Mouse (Mus musculus): ENCODE results near the gene Smco3.
"Not testable (repeated sequence)": the region's sequence is repeated elsewhere in the genome, so short reads cannot be mapped to it uniquely, and the experiment has no call there.

The Smco3 gene

DNA sequence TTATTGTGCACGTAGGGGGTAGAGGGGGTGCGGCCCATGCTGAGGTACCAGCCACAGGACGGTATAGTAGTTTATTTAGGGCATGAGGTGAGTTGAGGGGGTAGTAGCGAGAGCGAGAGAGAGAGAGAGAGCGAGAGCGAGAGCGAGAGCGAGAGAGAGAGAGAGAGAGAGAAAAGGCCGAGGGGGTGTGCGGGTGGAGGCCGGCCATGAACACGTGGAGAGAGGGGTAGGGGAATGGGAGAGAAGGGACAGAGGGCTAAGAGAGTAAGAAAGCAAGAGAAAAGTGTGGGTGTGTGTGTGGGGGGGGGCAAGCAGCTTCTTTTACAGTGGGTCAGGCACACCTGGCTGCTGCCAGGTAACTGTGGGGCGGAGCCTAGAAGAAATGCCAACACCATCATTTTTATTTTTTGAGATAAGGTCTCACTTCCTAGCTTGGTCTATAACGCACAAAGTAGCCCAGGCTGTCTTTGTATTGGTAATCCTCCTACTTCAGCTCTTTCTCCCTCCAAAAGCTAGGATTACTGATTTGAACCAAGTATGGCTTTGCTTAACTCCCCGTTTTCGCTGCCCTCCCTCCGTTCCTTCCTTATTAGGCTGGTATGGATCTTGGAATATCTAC, 27.7 kb downstream of the Smco3 start:
- intact Hi-C loops (cut with DNase I) = loop anchor here (2.0 kb wide), 1 partner anchor 17 kb away; no protein-coding TSS in a partner anchor

GRCm38 (mm10) chr6:136806819-136807218, 28.4 kb downstream of the Smco3 start:
- intact Hi-C loops (cut with DNase I) = no loop called here

GRCm38 (mm10) chr6:136805409-136805775, 29.9 kb downstream of the Smco3 start:
- intact Hi-C loops (cut with DNase I) = no loop called here

DNA sequence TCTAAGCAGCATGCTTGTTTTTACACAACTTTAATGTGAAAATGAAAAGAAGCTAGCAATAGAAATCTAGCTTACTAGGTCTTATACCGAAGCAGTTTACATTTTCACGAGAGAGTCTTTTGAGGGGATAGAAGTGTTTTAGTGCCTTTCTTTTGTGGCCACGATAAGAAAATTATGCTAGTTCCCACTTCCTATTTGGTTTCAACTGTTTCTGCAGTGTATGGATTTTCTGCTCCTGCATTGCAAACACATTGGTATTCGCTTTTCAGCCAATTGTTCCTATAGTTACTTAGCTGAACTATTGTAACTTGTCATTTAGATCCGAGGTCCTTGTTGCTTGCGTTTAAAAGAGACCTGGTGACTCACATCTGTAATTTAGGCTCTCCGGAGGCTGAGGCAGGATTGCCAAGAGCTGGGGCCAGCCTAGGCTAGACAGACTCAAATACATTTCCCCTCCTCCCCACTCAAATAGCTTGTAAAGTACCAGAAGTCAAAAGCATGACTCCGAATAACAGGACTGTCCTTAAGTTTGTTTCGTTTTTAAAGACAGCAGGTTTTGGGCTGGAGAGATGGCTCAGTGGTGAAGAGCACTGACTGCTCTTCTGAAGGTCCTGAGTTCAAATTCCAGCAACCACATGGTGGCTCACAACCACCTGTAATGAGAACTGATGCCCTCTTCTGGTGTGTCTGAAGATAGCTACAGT, 30.4 kb downstream of the Smco3 start:
- intact Hi-C loops (cut with DNase I) = no loop called here

GRCm38 (mm10) chr6:136803739-136804633, 31.3 kb downstream of the Smco3 start, which contains the start of gene Hist4h4:
Gene Hist4h4 (minus strand): TSS chr6:136804415.
- intact Hi-C loops (cut with DNase I) = no loop called here

DNA sequence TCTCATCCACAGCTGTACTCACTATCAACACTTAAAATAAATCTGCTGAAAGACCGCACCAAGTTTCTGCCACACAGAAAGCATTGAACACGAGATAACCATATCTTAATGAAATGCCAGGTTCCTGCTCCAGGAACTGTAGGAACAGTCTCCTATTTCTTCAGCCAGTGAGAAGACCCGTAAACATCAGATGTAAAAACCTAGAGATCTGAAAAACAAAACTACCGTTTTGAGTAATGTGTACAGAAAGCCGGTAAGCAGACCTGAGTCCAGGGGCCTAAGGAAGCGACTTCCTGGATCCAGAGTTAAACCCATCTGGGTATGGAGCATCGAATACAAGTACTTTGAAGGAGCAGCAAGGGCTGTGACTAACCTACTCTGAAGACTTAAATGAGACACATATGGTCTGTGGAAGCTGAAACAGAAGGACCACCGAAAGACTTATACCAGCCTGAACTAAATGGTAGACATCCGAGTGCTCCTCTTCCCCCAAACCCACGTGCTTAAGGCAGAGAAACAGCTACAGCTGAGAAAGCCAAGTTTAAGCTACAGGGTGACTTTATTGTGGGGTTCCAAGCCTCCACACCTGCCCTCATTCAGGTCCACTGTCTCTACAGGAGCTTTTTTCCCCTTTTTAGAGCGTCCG, 32.0 kb downstream of the Smco3 start:
- intact Hi-C loops (cut with DNase I) = no loop called here

DNA sequence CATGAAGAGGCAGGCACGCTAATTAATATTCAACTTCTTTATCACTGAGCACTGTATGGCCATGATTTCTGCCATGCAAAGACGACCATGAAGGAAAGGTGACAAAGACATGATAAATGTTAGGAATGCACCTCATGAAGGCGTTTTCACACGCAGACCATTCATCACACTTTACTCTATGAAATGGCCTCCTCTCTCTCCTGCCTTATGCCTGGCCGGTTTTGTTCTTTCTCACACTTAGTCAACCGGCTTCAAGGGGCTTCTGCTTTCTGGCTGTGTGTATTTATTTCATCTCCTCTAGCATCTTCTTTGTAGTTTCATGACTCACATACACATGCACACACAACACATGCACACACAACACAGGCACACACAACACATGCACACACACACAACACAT, 34.0 kb downstream of the Smco3 start:
- intact Hi-C loops (cut with DNase I) = no loop called here

GRCm38 (mm10) chr6:136800710-136801109, 34.5 kb downstream of the Smco3 start:
- intact Hi-C loops (cut with DNase I) = no loop called here

- intact Hi-C loops (cut with DNase I) = not testable (repeated sequence)
Observed at GRCm38 (mm10) chr6:136797874-136798693, 37.2 kb downstream of the Smco3 start.

DNA sequence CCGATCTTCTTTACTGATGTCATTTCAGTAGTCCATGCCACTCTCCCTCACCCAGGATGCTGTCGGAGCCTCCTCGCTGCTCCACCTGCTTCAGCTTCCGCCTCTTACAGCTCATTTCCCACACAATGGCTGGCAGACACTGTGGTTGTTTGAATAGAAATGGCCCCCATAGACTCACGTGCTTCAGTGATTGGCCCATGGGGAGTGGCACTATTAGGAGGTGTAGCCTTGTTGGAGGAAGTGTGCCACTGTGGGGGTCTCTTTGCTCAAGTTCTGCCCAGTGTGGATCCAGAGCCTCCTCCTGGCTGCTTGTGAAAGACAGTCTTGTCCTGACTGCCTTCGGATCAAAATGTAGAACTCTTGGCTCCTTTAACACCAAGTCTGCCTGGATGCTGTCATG, 39.4 kb downstream of the Smco3 start:
- intact Hi-C loops (cut with DNase I) = no loop called here

DNA sequence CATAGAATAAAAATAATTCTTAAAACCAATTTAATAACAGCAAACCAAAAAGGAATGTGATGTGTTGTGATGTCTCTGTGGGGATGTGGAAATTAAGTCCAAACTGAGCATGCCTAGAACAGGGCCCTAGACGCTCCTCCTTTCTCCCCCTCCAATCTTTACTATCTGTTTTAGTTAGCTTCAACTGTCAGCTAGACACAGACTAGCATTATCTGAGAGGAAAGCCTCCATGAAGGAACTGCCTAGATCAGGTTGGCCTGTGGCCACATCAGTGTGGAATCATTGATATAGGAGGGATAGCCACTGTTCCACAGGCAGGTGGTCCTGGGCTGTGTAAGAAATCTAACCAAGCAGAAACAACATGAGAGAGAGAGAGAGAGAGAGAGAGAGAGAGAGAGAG, 40.1 kb downstream of the Smco3 start:
- intact Hi-C loops (cut with DNase I) = no loop called here

GRCm38 (mm10) chr6:136793831-136794525, 41.3 kb downstream of the Smco3 start:
- intact Hi-C loops (cut with DNase I) = no loop called here

- intact Hi-C loops (cut with DNase I) = no loop called here
Observed at GRCm38 (mm10) chr6:136792884-136793758, 42.1 kb downstream of the Smco3 start.

DNA sequence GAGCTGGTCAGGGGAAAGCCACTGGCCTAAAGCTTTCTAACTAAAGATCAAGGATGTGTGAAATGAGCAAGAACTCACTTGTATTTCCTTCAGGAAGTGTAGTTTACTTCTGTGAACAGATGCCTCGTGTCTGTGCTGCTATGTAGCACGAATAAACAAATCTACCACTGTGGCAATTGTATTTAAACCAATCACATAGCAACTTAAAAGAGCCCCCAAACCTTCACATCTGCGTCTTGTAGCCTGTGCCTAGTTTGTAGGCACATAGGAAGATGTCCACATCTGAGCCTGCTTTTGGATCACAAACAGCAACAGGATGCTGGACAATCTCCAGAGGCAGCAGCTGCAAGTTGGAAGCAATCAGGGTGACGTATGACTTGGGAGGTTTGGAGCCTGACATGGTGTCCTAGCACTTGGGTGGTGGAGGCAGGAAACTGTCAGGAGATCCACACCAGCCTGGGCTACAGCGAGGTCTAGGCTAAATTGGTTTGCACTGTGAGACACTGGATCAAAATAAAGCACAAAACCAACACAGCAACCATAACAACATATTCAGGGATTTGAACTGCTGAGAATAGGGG, 45.8 kb downstream of the Smco3 start:
- intact Hi-C loops (cut with DNase I) = no loop called here

DNA sequence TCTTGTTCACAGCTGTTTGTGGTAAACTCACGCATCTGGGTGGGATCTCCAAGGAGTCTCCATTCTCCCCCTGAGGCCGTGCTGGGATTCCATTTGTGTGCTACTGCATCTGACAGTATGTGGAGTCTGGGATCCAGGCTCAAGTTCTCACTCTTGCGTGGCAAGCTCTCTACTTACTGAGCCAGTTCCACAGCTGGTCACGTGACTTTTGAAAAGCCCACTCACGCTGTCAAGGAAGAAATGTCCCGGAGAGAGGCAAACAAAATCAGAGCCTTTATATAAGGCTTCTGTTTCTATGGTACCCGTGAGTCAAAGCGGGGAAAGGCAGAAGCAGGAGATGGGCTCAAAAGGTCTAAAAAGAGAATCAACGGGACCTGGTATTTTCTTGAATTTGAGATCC, 52.5 kb downstream of the Smco3 start:
- intact Hi-C loops (cut with DNase I) = no loop called here

- intact Hi-C loops (cut with DNase I) = no loop called here
Observed at GRCm38 (mm10) chr6:136782146-136782545, 53.1 kb downstream of the Smco3 start.

DNA sequence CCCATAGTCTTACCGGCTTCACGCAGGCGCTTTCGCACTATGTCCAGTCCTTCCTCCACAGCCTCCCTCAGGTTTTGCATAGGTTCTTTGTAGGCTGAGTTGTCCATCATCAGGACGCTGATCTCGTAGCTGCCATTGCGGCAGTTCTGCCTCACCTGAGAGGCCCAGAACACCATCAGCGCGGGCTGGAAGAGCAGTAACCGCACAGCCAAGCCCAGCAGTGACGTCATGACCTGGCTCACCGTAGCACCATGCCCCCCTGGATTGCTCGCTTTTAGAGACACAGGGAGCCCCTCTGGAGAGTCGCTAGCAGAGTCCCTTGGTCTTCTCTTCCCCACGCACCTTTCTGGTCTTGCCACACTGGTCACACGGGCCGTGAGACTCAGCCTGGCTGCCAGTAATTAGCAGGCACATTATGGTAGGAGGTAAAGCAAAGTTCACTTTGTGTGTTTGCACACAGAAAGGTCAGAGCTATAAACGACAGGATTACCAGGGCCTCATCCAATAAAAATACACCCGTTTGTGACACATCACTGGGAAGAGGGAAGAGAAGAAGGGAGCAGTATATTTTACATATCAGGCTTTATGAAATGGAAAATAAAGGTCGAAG, 53.8 kb downstream of the Smco3 start, which contains the start of gene Gucy2c:
Gucy2c (minus strand) TSS at position 389 of the 610 bp plus-strand sequence.
- intact Hi-C loops (cut with DNase I) = no loop called here

Data from adrenal gland (tissue).